Mouse (Mus musculus) intestine, postnatal 0 days (tissue): ENCODE measurements around the gene Aldob. TPM values are rescaled to one million over a fixed set of nuclear protein-coding genes. Genes with fewer than 3 reads are reported as not detected.
A peak's percentile ranks its signal among the peaks of the same experiment; 100 is the strongest.

Experiments used
- ATAC-seq: fragments of 200-750 bp; cut with Nextera tagmentation; 2 replicates; pipeline ENCODE4 v1.8.0; 2017; ENCODE audit warnings: mild to moderate bottlenecking, moderate TSS enrichment, moderate library complexity
- H3K27ac ChIP-seq: fragments of 300-500 bp; sonication (generic); 2 replicates; pipeline ENCODE4 v1.5.1; 2014; ENCODE audit warnings: mild to moderate bottlenecking, low read depth, low read length, moderate library complexity
- H3K27me3 ChIP-seq: fragments of 300-500 bp; sonication (generic); replicated peaks from 2 replicates; pipeline ENCODE4 v1.6.1; 2014; ENCODE audit warnings: low read length, mixed read lengths; ENCODE audit not compliant: control insufficient read depth, insufficient read depth
- H3K36me3 ChIP-seq: fragments of 300-500 bp; sonication (generic); 2 replicates; pipeline ENCODE4 v1.6.1; 2014; ENCODE audit warnings: mild to moderate bottlenecking, moderate library complexity; ENCODE audit not compliant: control insufficient read depth, insufficient read depth
- H3K4me1 ChIP-seq: fragments of 300-500 bp; sonication (generic); replicated peaks from 2 replicates; pipeline ENCODE4 v1.6.1; 2014; ENCODE audit warnings: antibody characterized with exemption, low read length, mixed read lengths; ENCODE audit not compliant: control insufficient read depth, insufficient read depth
- H3K4me2 ChIP-seq: fragments of 300-500 bp; sonication (generic); replicated peaks from 2 replicates; pipeline ENCODE4 v1.6.1; 2014; ENCODE audit warnings: low read depth, mild to moderate bottlenecking, moderate library complexity
- H3K4me3 ChIP-seq: fragments of 300-500 bp; sonication (generic); 2 replicates; pipeline ENCODE4 v1.5.1; 2014; ENCODE audit warnings: low read depth, low read length
- H3K9ac ChIP-seq: fragments of 300-500 bp; sonication (generic); 2 replicates; pipeline ENCODE4 v1.6.1; 2014; ENCODE audit warnings: mild to moderate bottlenecking, low read depth, low read length
- H3K9me3 ChIP-seq: fragments of 300-500 bp; sonication (generic); 2 replicates; pipeline ENCODE4 v1.6.1; 2016; ENCODE audit warnings: mixed run types; ENCODE audit not compliant: control insufficient read depth
- CTCF ChIP-seq: sonication (generic); IDR thresholded peaks from 2 replicates; pipeline ENCODE4 v1.5.1; 2016; ENCODE audit warnings: low read depth, mild to moderate bottlenecking, control low read depth, antibody characterized with exemption, moderate library complexity
- WGBS: fragments of 180-500 bp; shearing (Covaris S2); extraction: QIAGEN DNeasy Blood & Tissue Kit; methylation state at CpG from one replicate; pipeline ENCODE4 v1.1.7; 2014; 5-methylcytosine and 5-hydroxymethylcytosine counted together
- polyA plus RNA-seq: library from polyadenylated mRNA; unstranded; fragments of >200 nt; fragmentation: Nextera tagmentation; extraction: Ambion mirVana; gene quantifications from 2 replicates; pipeline ENCODE4 v1.2.1, GENCODE M21; 2015

The Aldob gene
- polyA plus RNA-seq, 1 experiment from 2014 or later: 1,674 TPM

GRCm38 (mm10) chr4:49506386-49506785 lies 43.0 kb downstream of the Aldob start, which contains the start of gene Baat:
Gene Baat (minus strand): TSS chr4:49506557.
- Histone ChIP-seq H3K9me3 (no peaks in the 10 kb centered on the region), H3K4me1 (no peaks in the 10 kb centered on the region), H3K27me3 (no peaks in the 10 kb centered on the region), H3K4me3 (no peak within 1 kb of the TSS), H3K4me2 (peak within 1 kb of the TSS; percentile 7; the same call in 1 of the 2 replicates), H3K36me3 (no peaks in the 10 kb centered on the region), H3K9ac (no peak within 1 kb of the TSS), H3K27ac (peak within 1 kb of the TSS; percentile 31)
- 34% methylated on average over 3 of the region's 3 CpGs for WGBS
- peak; percentile 33; the same call in 1 of the 2 replicates for ATAC-seq
- no peak for TF ChIP-seq CTCF

GRCm38 (mm10) chr4:49503563-49503962 lies 45.8 kb downstream of the Aldob start:
- no peak overlapping the region for H3K27ac ChIP-seq
- H3K9ac ChIP-seq: no peak overlapping the region
- TF ChIP-seq CTCF: no peak
- no peak overlapping the region for H3K4me2 ChIP-seq
- 77% methylated on average over 1 of the region's 1 CpGs for WGBS
- ATAC-seq: no peak
- H3K36me3 ChIP-seq: no peaks in the 10 kb centered on the region
- H3K9me3 ChIP-seq: no peaks in the 10 kb centered on the region
- no peaks in the 10 kb centered on the region for H3K4me1 ChIP-seq
- H3K27me3 ChIP-seq: no peaks in the 10 kb centered on the region
- no peak overlapping the region for H3K4me3 ChIP-seq

Other genes starting within 250 kb of the Aldob start
- not detected in 2 replicates for gene Acnat2, start 141.4 kb downstream of the Aldob start, polyA plus RNA-seq
- 8.4 and 10.6 TPM in 2 replicates for gene Acnat1, start 75.6 kb downstream of the Aldob start, polyA plus RNA-seq
- 0.52 and 0.64 TPM in 2 replicates for gene Baat, start 43.0 kb downstream of the Aldob start, polyA plus RNA-seq
- 46.0 and 46.3 TPM in 2 replicates for gene Mrpl50, start 28.5 kb downstream of the Aldob start, polyA plus RNA-seq
- gene Zfp189, start 28.4 kb downstream of the Aldob start, polyA plus RNA-seq: 2.0 and 2.4 TPM in 2 replicates
- gene Tmem246, start 48.3 kb upstream of the Aldob start, polyA plus RNA-seq: 22.6 and 23.6 TPM in 2 replicates
- 15.6 and 16.4 TPM in 2 replicates for gene Rnf20, start 82.5 kb upstream of the Aldob start, polyA plus RNA-seq
- not detected in 2 replicates for gene Ppp3r2, start 132.5 kb upstream of the Aldob start, polyA plus RNA-seq